Mouse (Mus musculus): ENCODE measurements around the gene Clmp.

The Clmp gene

DNA sequence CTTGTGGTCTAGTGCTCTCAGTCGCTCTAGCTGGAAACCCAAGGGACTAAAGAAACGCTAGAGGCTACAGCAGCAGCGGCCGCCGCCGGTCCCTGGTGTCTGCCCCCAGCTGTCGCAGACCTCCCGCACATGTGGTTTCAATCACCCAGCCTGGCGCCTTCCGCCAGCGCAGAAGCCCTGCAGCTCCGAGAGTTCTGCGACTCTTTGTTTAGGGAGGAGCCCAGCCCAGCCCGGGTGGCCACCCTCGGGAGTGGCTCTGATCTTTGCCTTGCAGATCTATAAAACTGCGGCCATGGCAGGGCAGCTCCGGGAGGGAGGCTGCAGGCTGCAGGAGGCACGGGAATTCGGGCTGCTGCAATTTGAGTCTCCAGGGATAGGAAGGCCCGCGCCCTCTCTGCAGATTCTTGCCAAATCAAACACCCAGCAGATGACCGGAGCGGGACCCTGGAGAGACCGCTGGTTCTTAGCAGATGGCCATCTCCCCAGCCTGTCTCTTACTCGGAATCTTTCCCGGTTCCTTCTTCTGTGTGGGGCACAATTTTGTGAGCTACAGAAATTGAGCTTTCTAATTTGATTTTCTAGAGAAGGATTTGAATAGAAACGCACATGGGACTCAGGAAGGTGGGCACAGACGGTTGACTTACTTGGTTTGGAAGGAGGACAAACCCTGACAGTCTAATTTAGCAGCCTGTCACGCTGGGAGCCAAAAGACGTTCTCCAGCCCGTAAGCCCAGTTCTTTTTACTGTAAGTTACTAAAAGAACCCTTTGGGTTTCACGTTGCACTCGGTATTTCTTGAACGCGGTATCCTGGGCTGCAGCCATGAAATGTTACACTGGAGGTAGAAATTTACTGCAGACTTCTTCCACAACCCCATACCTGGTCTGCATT, 45.2 kb downstream of the Clmp start:
- WGBS = 2% methylated on average over 35 of the region's 35 CpGs

DNA sequence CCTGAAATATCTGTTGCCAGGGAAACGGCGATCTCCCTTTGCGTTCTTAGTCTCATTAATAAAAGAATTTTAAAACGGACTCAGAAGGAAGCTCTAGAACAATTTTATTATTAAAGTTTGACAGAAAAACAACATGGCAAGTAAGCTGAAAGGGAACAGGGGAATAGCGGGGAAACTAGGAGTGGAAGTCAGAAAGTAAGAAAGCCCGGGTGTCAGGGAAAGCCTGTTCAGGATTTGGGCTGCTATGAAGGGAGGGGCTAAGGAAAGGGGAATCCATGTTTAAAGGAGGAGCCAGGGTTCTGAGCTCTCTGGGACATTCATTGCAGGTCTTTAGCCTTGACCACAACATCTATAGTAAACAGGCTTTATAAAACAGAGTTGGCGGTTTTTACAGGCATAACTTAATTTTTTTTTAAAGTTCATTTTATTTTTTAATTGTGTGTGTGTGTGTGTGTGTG, 45.9 kb downstream of the Clmp start:
- 26% methylated on average over 7 of the region's 7 CpGs for WGBS

DNA sequence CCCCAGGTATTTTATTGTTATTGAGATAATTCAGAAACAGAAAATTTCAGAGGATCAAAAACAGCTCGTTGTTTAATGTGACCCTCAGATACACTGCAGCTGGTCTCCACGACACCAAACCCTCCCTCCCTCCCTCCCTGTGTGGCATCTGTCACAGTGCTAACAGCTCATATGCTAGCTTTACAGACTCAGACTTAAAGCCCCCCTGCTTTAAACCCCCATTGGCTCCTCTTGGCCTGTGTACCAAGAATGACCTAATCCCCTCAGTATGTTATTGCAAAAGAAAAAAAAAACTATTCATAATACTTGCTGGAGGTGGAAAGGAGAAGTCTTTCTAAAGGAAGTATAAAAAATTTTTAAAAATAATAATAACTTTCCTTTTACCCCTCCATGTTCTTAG, 46.5 kb downstream of the Clmp start:
- 55% methylated on average over 2 of the region's 2 CpGs for WGBS

- 28% methylated on average over 6 of the region's 6 CpGs for WGBS
These were observed 51.4 kb downstream of the Clmp start for GRCm38 (mm10) chr9:40737117-40737516.

DNA sequence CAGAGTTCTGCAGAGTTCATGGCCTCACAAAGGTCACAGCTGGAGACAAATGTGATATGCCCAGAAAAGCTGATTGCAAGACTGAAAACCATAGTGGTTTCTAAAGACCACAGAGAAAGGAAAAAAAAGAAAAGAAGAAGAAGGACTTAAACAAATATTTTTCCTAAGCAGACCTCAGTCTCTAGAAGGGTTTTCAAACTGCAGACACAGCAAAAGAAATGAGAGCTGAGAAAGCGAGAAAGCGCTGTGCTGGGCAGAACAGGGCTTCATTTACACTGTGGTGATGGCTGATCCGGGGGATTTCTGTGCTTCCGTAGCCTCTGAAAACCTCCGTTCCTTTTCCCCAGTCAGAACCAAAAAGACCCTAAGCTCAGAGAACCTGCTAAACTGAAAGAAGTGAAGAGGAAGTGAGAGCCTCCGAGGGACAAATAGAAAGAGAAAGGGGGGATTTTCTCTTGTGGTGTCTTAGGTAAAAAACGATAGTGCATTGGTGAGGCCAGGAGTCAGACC, 57.8 kb downstream of the Clmp start:
- 66% methylated on average over 7 of the region's 7 CpGs for WGBS

DNA sequence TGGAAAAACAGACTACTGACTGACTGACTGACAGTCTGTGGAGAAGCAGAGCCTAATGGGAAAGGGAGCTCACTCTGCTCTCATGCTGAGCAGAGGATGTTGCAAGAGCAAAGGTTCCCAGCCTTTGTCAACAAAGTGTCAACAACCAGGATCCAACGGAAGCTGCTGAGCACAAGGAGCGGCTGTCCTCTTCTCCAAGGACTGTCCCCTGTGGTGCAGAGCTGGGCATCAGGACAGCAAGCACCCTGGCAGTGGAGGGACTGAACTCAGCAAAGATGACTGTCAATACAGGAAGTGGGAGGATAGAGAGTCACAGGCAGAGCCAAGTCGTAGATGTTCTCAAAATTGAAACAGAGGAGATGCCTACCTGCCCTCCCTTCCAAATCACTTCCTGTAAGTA, 58.5 kb downstream of the Clmp start:
- 51% methylated on average over 3 of the region's 3 CpGs for WGBS

GRCm38 (mm10) chr9:40746796-40747195, 61.0 kb downstream of the Clmp start:
- WGBS = 59% methylated on average over 9 of the region's 9 CpGs

DNA sequence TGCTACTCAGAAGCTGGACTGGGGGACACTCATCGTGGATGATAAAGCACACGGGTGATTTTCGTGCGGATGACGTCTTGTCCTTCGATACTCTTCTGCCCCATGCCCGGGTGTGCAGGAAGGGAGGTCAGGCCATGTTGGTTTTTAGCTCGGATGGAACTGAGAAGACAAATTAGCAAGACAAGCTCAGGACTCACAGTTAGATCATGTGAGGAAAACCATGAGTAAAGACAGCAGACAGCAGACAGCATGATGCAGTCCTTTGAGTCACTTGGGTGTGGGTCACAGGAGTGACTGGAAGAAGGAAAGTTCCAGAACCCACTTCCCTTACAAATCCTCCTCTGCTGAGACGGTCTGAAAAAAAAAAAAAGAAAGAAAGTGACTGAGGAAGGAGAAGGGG, 61.5 kb downstream of the Clmp start:
- 61% methylated on average over 9 of the region's 9 CpGs for WGBS

GRCm38 (mm10) chr9:40749832-40750620, 64.3 kb downstream of the Clmp start:
- WGBS = 66% methylated on average over 8 of the region's 8 CpGs

DNA sequence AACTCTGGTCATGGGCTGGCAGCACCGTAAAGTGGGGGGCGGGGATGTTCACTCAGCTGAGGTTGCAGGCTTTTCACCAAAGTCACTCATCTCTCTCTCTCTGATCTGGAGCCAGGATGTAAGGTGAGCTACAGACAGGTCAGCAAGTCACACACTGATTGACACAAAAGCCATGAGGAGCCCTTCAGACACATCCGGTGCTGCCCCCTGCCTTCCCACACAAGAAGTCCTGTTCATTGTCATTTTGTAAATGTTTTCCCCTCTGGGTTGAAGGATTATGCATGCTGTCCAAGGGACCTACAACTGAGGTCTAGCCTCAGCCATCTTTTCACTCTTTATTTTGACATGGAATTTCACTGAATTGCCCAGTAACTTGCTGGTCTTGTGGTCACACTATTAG, 66.0 kb downstream of the Clmp start:
- WGBS = 64% methylated on average over 3 of the region's 3 CpGs

- 22% methylated on average over 4 of the region's 4 CpGs for WGBS
These were observed 70.6 kb downstream of the Clmp start for GRCm38 (mm10) chr9:40756401-40756800.

GRCm38 (mm10) chr9:40757105-40757626, 71.4 kb downstream of the Clmp start:
- 16% methylated on average over 12 of the region's 12 CpGs for WGBS

- 3% methylated on average over 22 of the region's 22 CpGs for WGBS
These were observed 72.0 kb downstream of the Clmp start for GRCm38 (mm10) chr9:40757685-40758270.

- WGBS = 88% methylated on average over 6 of the region's 6 CpGs
These were observed 76.6 kb downstream of the Clmp start for GRCm38 (mm10) chr9:40762354-40762753.

- 61% methylated on average over 9 of the region's 9 CpGs for WGBS
These were observed 79.3 kb downstream of the Clmp start for GRCm38 (mm10) chr9:40764887-40765580.

DNA sequence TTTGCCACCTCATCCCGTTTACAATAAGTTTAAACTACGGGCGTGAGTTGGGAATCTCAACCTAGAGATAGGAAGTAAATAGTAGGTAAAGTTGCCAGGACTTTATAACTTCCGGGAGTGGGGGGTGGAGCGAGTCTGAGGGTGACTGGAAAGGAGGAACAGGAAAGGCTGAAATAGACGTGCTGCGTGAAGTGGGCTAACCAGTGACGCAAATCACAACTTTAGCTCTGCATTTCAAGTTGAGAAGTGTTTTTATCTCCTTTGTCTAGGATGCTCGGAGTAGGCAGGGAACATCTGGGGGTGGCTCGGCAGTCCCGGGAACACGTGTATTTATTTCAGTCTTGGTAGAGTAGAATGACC, 79.8 kb downstream of the Clmp start:
- WGBS = 26% methylated on average over 12 of the region's 12 CpGs

- WGBS = 57% methylated on average over 7 of the region's 7 CpGs
These were observed 80.4 kb downstream of the Clmp start for GRCm38 (mm10) chr9:40766058-40766605.

DNA sequence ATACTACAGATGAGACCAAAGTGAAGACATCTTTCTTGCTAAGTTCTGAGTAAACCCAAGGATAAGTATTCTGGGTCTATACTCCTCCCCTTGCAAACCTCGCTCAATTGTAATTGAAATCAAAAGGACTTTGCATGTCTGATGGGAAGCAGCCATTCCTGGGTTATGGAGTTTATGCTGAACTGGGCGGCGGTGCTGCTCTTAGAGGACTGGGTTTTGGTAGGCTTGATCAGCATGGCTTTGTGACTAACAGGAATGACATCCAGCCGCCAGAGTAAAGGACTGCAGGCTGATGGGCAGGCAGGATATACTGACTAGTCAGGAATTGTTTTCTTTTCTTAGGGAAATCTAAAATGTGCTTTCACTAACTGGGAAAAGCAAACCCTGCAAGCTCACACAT, 82.2 kb downstream of the Clmp start:
- WGBS = 91% methylated on average over 4 of the region's 4 CpGs

DNA sequence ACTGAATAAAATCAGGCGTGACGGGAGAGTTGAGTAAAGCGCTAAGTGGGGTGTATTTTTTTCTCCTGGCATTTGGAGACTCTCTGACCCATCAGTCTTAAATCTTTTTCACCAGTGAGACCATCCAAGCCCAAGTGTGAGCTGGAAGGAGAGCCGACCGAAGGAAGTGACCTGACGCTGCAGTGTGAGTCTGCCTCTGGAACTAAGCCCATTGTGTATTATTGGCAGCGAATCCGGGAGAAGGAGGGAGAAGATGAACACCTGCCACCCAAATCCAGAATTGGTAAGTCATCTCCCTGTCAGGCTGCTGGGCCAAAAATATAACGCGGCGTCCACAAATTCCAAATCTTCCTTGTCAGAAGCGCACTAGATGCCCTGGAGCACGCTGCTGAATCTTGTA, 86.5 kb downstream of the Clmp start:
- WGBS = 47% methylated on average over 13 of the region's 13 CpGs

DNA sequence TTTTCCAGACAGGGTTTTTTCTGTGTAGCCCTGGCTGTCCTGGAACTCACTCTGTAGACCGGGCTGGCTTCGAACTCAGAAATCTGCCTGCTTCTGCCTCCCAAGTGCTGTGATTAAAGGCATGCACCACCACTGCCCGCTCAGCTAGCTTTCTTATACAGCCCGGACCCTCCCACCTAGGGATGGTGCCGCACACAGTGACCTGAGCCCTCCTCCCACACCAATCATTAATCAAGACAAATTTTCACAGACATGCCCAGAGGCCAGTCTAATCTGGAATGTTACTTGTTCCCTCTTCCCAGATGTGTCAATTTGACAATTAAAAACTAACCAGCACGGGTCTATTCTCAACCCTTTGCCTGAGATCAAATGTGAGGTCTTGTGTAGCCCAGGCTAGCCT, 87.4 kb downstream of the Clmp start:
- 91% methylated on average over 6 of the region's 6 CpGs for WGBS

GRCm38 (mm10) chr9:40773869-40774268, 88.1 kb downstream of the Clmp start:
- 80% methylated on average over 4 of the region's 4 CpGs for WGBS

All from cerebral cortex, adult 2 months (tissue).